In the genomic region with DNA sequence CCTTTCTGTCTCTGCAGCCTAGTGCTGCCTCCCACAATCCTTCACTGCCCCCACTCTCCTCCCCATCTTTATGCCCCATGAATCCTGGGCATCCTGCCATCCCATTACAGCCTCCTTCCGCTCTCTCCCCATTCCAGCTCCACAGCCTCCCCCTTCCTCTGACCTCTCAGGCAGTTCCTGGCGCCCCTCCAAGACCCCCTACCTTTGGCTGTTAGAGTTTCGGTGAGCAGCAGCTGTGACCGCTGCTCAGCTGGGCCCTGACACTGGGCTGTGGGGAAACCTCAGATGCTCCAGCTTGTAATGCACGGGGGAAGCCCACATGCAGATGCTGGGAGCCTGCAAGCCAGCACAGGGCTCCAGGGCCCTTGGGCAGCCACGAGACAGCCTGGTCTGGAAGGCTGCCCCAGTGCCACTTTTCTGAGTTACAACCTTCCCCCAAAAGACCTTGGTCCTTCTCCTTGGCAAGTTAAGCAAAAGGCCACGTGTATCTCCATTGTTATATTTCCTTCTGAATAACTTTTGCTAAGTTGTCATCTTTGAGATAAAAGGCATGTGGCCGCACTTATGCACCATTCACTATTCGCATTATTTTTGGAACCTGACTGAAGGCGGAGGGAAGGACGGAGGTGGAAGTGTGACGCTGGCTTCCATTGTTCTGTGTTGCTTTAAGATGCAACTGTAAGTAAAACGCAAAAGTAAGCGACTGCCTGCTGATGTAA, we compare ENCODE assay signal across 7 mouse cellular contexts.
DNase-seq lines count a peak whose midpoint lies in the region; ATAC-seq lines count a peak whose summit lies in the region.

No protein-coding gene starts in this region.

- no peak overlapping the region for H3K9ac ChIP-seq in neural tube, embryonic 14.5 days (replicated peaks; ENCODE audit: low read depth, low read length)

- WGBS in neural tube, embryonic 14.5 days, result 15% methylated on average over 14 of the region's 14 CpGs

- H3K27ac ChIP-seq in neural tube, embryonic 14.5 days (ENCODE audit: low read depth, low read length), result peak overlapping the region; percentile 71

- intact Hi-C loops in left cerebral cortex, postnatal 25 days (cut with DNase I), result no loop called here

- H3K27me3 ChIP-seq in neural tube, embryonic 14.5 days (ENCODE audit: control insufficient read depth, insufficient read depth, low read length), result no peaks in the 10 kb centered on the region

- no peak overlapping the region for H3K4me3 ChIP-seq in neural tube, embryonic 14.5 days (ENCODE audit: low read depth, low read length)

- 0 out of 2 replicates have a peak overlapping the region, but pooled peaks have one; percentile 14 for H3K4me2 ChIP-seq in neural tube, embryonic 14.5 days (ENCODE audit: low read depth, low read length)

- DNase-seq in adrenal gland, postnatal 25 days, result peak; percentile 60
- peak; percentile 29 to 56 for DNase-seq in cerebellum, postnatal 25 days
- peak; percentile 54 to 83 for DNase-seq in gastrocnemius, postnatal 4 days (ENCODE audit: low spot score in 2 of 2)
- DNase-seq in kidney, adult 18-20 months, result peak; percentile 72
- peak; percentile 56 to 66 for DNase-seq in left cerebral cortex, postnatal 25 days (ENCODE audit: low spot score in 2 of 2)

- ATAC-seq in neural tube, embryonic 14.5 days (ENCODE audit: low read depth), result peak; percentile 94
- ATAC-seq in inflammation-experienced regulatory T-cells, adult 6 months, result no peak

- H3K36me3 ChIP-seq in neural tube, embryonic 14.5 days (ENCODE audit: control insufficient read depth, insufficient read depth, low read length), result no peaks in the 10 kb centered on the region

- H3K9me3 ChIP-seq in neural tube, embryonic 14.5 days (ENCODE audit: control insufficient read depth, low read length), result no peaks in the 10 kb centered on the region

- H3K4me1 ChIP-seq in neural tube, embryonic 14.5 days (ENCODE audit: control insufficient read depth, insufficient read depth, low read length), result peaks cover 23% of the 10 kb centered on the region
